Mouse (Mus musculus) myocyte (in vitro differentiated cells): ENCODE results near the gene P4ha1.

Experiments used
- E2F4 ChIP-seq: IDR thresholded peaks from one replicate; pipeline ENCODE4 v1.6.1; 2011; ENCODE audit warnings: mild to moderate bottlenecking, control low read depth, moderate library complexity; ENCODE audit not compliant: insufficient read depth
- MAX ChIP-seq: IDR thresholded peaks from one replicate; pipeline ENCODE4 v1.6.1; 2011; ENCODE audit warnings: low read depth, mild to moderate bottlenecking, control low read depth
- POLR2A ChIP-seq: IDR thresholded peaks from one replicate; pipeline ENCODE4 v1.6.1; 2011; ENCODE audit warnings: low read depth, mild to moderate bottlenecking, control low read depth, moderate library complexity; ENCODE audit not compliant: insufficient read length
- REST ChIP-seq: IDR thresholded peaks from one replicate; pipeline ENCODE4 v1.6.1; 2011; ENCODE audit warnings: mild to moderate bottlenecking, control low read depth, moderate library complexity; ENCODE audit not compliant: insufficient read depth, insufficient read length

GRCm38 (mm10) chr10:59311881-59312280 is 11.2 kb upstream of the P4ha1 start:
- no peak for TF ChIP-seq POLR2A
- TF ChIP-seq MAX: no peak
- TF ChIP-seq E2F4: no peak
- TF ChIP-seq REST: no peak
